Mouse (Mus musculus) CD4-positive helper T cell, adult 2 months (primary cell): ENCODE data around the gene Pla2g3.

Experiments used
- DNase-seq: peaks from one replicate; pipeline ENCODE4 v3.0.0-alpha.2; 2012; ENCODE audit warnings: low read depth, missing footprints, low spot score

The Pla2g3 gene

DNA sequence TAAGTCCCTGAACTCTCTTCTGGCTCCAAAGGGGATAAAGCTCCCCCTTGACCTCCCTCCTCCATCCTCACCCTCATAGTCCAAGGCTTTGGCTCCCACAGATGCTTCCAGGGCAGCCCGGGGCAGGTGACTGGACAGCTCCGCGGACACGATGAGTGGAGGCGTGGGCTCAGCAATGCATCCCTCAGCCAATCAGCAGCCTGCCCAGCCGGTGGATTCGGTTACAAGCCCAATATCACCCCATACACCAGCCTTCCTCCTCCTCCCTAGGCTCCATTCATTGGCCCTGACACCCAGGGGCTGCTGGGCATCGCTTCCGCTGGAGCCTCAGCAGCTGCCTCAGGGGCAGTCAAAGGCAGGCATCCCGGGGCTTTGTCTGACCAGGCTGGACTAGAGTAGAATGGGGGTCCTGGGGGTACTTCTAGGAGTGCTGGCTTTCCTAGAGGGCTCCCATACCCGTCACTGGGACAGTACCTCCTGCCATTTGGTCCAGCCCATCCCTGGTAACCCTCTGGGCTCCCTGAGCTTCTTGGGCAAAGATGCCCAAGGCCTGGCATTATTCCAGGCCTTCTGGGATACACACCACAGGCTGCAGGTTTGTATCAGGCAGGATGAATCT lies at the start of gene Pla2g3:
TSS of gene Pla2g3 (plus strand) at position 333 of the 619 bp plus-strand sequence.
- DNase-seq, result no peak

DNA sequence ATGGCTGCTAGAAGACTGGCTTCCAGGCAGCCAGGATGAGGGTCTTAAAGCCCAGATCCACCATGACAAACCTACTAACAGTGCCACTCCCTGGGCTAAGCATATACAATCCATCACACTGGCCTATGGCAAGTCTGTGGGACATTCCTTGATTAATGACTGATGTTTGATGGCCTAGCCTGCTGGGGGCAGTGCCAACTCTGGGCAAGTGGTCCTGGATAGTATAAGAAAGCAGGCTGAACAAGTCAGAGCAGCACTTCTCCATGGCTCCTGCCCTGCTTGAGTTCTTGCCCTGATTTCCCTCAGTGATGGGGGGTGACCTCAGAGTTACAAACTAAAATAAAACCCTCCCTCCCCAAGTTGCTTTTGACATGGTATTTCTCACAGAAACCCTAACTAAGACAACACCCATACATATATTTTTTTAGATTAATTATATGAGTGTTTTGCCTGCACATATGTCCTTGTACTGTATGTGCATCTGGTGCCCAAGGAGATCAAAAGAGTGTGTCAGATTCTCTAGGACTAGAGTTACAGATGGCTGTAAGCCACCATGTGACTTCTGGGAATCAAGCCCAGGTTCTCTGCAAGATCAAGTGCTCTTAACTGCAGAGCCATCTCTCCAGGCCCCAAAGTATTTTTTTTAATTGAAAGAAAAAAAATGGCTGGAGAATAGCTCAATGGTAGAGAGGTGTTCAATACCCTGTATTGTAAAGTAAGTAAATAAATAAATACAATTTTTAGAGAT lies 46.2 kb upstream of the Pla2g3 start:
- no peak for DNase-seq

DNA sequence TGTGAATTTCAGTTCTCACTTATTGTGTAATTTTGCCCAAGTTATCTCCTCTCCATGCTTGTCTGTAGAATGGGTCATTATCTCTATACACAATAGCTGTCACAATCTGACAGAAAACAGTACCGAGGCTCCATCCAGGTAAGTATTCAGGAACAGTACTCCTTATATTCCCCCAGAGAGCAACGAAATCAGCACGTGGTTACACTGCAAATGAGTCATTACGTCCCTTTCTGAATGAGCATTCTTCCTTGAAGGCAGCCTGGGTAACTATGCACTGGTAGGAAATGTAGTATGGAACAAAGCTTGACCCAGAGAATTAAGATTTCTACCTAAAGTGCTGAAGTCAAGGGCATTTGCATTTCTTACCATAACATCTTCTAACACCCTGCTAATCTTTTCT lies 45.4 kb upstream of the Pla2g3 start:
- no peak for DNase-seq

DNA sequence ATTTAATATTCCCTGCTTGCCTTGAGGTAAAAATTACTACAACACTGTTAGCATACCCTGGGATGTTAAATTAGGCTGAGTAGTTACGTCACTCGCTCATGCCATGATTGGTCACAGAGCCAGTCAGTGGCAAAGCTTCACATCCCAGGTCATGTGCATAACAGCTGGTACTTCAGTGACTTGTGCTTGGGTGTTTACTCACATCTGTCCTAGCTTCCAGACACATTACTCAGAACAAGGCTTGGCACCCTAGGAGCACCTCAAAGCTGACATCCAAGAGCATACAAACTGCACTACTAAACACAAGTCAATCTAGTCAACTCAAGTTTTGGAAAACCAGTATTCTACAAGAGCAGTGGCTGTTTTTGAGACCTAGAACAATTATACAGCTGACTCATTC lies 45.0 kb upstream of the Pla2g3 start:
- DNase-seq, result no peak

DNA sequence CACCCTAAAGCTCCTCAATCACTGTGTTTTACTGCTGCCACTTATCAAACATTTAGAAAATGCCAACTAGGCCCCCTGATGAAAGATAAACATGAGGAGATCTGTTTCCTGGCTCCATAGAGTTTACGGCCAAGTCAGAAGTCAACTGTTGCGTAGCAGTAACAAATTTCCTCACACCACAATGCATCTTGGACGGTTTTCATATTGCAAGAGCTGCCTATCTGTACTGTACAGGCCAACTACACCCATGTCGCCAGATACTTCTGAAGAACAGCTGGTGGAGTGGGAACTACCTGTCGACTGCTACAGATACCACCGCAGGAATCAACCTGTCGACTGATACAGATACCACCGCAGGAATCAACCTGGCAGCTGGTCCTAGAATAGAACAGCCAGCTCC lies 43.2 kb upstream of the Pla2g3 start:
- DNase-seq, result no peak

DNA sequence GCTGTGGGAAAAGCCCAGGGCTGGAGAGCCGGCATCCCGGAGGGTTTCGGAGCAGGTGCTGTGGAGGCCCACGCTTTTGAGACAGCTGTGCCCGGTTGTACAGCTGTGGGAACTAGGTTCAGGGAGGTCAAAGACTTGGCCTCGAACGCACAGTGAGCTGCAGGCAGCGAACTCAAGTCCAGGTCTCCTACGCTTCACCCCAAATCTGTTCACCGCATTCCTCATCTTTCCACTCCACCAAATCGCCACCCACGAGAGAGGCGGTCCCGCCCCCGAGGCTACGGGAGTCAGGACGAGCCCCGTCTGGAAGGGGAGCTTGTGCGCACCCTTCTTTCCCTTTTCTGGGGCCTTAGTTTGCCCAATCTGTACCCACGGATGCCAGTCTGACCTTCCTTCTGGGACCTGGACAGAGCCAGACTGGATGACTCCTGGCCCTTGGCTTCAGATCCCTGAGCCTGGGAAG lies 36.4 kb upstream of the Pla2g3 start:
- DNase-seq, result no peak

DNA sequence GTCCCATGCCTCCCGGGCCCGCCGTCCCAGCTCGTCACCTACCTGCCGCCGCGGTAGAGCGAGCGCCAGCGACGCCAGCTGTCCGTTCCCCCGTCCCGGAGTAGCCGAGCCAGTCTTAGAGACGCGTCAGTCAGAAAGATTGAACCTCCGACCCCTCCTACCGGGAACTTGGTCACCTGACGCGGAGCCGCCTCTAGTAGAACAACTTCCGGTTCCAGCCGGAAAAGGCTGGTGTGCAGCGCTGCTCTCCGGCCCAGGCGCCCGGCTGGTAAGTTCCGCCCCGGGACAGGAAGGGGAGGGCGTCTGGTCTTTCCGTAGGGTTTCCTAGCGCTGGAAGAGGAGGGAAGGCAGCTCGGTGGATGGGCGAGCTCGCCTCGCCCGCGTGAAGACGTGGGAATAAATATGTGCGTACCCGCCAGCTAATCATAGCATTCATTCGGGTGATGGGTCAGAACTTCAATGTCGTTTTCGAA lies 35.9 kb upstream of the Pla2g3 start, which contains the start of gene Rnf185:
TSS of gene Rnf185 (minus strand) at position 197 of the 473 bp plus-strand sequence.
- DNase-seq, result peak; percentile 96

DNA sequence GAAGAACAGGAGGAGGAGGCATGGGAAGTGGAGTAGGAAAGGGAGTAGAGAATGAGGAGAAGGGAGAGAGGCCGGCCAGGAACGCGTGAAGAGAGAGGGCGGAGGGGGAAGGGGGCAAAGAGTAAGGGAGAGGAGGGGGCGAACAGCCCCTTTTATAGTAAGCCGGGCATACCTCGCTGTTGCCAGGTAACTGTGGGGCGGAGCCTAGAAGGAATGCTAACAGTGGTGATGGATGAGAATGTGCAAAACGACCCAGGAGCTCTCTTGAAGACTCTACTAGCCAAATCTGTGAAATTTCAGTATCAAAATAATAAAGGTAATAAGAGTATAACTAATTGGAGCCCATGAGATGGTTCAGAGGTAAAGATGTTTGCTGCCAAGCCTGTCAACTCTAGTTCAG lies 35.3 kb upstream of the Pla2g3 start:
- peak; percentile 29 for DNase-seq

DNA sequence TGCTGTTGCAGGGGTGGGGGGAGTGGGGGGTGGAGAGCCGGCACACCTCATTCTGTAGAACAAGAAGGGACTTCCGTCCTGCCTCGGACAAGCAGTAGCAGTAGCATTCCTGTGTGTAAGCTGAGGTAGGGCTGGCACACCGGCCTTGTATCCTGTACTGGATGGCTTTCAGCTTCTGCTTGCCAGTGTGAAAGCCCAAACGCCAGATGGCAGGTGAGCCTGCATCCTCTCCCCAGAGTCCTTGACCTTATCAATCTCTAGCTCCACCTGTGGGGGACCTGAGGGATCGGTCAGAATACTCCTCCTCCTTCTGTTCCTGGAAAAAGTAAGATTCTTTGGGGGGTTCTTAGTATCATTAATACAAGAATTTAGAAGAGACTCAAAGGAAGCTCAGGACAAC lies 34.6 kb upstream of the Pla2g3 start:
- DNase-seq, result peak; percentile 35

DNA sequence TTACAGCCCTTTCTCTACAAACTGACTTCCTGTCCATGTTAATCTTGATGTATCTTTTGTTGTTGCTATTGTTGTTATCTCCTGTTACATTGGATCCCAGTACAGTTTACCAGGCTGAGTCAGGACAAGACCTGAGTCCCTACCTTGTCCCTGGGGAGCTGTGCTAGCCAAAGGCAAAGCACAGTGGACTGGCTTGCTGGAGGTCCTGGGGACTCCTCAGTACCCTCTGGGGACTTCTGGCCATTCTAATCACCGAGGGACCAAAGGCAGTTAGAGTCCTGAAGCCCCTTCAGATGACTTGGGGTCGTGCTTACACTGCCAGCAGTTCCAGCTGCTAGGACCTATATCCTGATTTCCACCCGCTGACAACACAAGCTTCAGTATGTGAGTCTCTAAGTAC lies 33.6 kb upstream of the Pla2g3 start:
- DNase-seq, result no peak

DNA sequence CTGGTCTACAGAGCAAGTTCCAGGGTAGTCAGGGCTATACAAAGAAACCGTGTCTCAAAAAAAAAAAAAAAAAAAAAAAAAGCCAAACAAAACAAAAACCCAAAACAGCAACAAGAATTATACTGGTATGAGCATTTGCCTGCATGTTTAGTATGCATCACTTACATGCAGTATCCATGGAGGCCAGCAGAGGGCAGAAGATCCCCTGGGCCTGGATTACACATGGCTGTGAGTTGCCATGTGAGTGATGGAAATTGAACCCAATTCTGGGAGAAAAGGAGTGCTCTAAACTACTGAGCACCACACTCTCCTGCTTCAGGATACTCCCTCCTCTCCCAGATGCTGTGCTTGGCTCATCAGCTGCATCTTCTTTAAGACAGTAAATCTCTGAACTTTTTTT lies 31.7 kb upstream of the Pla2g3 start:
- DNase-seq, result peak; percentile 59

DNA sequence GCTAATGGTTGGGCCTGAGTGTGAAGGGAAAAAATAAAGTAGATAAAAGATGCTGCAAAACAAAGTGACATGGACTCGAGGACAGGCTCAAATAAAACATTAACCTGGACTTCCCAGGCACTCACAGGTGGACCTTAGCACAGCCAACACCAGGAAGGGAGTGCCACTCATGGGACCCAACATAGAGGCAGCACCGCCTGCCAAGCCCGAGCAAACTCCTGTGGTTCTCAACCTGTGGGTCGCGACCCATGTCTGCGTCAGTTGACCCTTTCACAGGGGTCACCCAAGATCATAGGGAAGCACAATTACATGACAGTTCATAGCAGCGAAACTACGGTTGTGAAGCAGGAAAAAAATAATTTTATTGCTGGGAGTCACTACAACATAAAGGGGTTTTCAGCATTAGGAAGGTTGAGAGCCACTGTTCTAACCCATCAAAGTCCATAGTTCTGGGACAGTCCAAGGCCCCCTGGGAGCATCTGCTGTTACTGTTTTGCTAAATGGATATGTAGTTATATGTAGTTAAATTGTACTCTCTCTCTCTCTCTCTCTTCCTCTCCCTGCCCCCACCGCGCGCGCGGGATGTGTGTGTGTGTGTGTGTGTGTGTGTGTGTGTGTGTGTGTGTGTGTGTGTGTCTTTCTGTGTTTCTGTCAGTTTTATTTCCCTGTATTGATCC lies 29.5 kb upstream of the Pla2g3 start:
- DNase-seq, result no peak

DNA sequence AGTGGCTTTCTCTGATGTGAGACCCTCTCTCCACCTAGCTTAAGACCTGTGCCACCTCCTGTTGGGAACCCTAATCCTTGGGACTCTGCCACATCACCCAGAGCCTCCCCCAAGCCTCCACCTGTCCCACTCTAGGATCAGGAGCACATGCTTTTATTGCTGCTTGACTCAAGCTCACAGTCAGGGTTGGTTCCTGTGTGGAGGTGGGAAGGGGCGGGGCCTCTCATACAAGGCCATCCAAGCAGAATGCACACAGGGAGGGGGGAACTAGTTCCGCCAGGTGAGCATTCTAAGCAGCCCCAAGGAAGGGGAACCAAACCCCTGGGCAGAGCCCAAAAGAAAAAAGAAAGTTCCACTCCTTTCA lies 29.0 kb upstream of the Pla2g3 start:
- no peak for DNase-seq

DNA sequence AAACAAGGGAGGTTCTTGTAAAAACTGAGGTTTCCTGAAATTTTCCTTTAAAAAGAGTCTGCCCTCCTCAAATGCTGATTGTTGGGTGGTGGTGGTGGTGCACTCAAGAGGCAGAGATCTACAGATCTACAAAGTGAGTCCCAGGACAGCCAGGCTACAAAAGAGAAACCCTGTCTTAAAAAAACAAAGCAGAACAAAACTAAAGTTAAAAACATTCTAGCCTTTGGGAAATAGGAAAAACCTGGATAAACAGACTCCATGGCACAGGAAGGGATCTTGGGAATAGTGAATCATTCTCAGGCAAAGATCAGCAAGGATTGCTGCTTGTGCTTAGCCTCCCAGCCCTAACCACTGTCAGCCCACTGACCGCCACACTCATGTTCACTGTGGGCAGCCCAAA lies 25.2 kb upstream of the Pla2g3 start:
- no peak for DNase-seq

DNA sequence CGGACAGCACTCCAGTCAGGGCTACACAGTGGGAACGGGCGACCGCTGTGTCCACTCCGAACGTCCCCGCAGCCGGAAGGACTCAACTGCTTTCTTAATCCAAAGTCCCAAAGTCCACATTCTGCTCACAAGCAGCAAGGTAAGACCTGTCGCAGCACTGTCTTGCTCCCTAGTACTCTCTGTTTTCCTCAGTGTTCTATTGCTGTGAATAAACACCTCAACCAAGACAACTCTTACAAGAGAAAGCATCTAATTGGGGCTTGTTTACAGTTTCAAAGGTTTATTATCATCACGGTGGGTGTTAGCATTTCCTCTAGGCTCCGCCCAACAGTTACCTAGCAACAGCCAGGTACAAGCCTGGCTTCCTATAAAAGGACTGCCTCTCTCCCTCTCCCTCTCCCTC lies 16.6 kb upstream of the Pla2g3 start:
- DNase-seq, result no peak

DNA sequence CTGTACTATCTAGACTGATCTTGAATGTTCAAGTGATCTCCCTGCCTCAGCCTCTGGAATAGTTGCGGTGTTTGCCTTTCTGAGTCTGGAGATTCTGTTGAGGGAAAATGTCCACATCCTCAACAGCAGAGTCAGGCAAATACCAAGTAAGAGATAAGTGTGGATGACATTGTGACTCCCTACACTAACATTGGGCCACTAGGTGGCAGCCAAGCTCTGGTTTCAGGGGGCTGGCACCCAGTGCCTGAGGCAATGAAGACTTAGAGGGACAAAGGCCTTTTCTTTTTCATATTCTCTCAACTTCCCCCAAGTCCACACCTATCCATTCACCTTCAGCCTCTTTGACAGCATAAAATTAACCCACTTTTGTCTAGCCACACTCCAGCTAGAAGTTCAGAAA lies 15.6 kb upstream of the Pla2g3 start:
- peak; percentile 63 for DNase-seq

DNA sequence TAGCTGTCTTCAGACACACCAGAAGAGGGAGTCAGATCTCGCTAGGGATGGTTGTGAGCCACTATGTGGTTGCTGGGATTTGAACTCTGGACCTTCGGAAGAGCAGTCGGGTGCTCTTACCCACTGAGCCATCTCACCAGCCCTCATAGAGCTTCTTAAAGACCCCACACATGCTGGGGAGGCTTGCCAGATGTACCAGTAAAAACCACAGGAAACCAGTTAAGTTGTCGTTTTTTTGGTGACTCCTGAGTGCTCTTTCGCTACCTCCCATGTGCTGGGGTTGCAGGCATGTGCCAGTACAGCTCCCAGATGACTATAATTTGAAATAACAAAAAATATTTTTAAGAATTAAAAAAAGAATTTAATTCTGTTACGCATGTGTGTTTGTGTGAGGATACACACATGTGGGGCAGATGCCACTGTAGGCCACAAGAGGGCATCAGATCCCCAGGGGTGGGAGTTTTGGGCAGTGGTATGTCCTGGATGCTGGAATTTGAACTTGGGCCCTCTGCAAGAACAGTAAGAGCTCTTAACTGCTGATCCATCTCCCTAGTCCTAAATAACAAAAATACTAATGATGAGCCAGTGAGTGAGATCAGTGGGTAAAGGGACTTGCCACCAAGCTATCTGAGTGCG lies 13.5 kb upstream of the Pla2g3 start:
- DNase-seq, result no peak

DNA sequence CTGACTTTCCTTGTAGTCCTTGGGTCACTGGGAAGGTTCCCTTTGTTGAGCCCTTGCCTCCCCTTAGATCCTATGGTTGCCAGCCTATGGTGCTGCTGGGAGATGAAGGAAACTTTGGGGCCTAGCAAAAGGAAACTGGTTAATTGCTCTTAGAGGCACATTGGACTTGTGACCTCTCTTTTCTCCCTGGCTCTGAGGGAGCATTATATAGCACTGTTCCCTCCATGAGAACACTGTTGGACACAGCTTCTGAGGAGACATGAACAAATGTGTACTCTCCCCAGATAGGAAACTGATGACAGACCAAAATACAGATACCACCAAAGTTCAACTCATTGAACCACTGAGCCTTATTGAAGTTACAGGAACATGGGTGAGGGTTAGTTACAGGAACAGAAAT lies 12.6 kb upstream of the Pla2g3 start:
- no peak for DNase-seq

DNA sequence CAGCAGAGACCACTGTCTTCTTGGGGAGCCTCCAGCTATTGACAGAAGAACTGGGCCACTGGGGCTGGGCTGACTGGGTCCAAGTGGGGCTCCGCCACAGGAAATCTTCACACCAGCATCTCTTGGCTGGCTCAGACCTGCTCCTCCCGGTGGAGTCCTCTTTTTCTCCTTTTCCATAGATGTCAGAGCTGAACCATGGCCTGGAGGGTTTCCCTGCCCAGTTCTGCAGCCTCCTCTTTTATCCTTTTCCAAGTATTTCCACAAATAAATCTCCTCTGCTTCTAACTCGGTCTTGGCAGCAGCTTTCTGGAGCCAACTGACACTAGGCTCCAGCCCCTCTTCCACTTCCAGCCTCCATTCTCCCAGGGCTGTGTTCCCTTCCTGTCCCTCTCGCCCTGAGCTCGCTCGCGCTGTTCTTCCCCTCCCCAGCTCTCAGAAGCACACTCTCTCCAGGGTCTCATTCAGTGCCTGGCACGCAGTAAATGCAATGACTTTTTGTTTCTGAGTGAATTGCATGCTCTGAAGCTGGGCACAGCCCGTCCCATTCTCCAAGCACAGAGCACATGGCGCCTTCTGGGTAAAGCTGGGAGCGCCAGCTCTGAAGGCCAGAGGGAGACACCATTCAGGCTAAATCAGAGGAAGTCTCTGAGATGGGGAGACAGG lies 4.0 kb upstream of the Pla2g3 start:
- no peak for DNase-seq

DNA sequence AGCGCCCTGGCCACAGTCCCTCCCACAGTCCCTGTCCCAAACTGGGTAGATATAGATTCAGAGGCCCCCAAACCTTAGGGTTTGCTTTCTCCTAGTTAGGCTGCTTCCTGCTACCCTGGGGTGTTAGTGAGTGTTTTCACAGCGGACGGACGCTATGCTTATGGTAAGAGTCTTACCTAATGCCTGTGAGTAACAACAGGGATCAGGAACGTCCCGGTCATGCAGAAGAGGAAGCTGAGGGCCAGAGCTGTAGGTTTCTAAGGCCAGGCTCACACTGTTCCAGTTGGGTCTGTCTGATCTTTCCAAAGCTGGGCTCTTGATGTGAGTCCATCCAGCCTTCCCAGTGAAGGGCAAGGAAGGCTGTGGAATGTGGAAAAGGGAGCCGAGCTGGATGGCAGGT lies 1.7 kb upstream of the Pla2g3 start:
- DNase-seq, result no peak

DNA sequence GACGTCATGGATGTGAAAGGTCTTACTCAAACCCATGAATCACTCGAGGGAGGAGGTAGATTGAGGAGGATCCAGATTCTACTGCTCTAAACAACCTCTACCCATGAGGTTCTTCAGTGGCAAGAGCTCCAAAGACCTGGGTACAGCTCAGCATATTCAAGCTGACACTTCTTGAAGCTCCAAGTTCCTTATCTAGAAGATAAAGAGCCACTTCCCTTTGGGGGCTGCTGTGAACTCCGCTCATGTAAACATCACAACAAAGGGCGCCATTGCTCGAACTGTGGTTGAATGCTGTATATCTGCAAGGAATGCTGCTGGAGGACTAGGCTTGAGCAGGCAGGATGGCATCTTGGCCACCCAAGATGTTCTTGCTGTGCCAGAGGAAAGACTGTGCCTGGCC lies 952 bp downstream of the Pla2g3 start:
- DNase-seq, result no peak

DNA sequence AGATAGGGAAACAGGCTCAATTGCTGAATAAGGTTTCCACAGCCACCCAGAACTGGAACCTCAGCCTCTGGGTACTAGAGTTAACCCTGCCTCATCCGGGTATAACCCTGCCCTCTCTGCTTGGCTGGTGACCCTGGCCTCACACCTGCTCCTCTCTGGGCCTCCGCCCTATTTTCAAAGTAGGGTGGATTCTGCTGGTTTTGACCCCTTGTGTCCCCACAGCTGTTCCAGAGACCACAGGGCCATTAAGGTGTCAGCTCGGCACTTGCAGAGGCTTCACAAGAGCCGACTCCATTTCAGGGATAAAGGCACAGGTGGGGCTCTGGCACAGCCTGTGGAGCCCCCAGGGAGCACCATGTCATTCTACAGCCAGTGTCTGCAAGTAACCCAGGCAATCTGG lies 4.7 kb downstream of the Pla2g3 start:
- no peak for DNase-seq
